Mouse (Mus musculus): ENCODE results near the gene Lpar3. TPM values are rescaled to one million over a fixed set of nuclear protein-coding genes. Genes with fewer than 3 reads are reported as not detected.

Lpar3 gene
- polyA plus RNA-seq, 1 experiment from 2014 or later: 2.1 TPM

- peaks cover 11% of the 10 kb centered on the region; the same call in 1 of the 2 replicates for H3K4me1 ChIP-seq
- 44% methylated on average over 16 of the region's 17 CpGs for WGBS
- H3K9me3 ChIP-seq: no peaks in the 10 kb centered on the region
- H3K9ac ChIP-seq: no peak overlapping the region
- H3K27me3 ChIP-seq (replicated peaks): 0 out of 2 replicates have a peak, but pooled peaks cover 6% of the 10 kb centered on the region
- ATAC-seq (ENCODE audit: low FRiP score, low read depth): 0 out of 2 replicates have a peak, but pooled peaks have one; percentile 27
- H3K27ac ChIP-seq: no peak overlapping the region
- H3K36me3 ChIP-seq: no peaks in the 10 kb centered on the region
- no peak overlapping the region for H3K4me3 ChIP-seq
- H3K4me2 ChIP-seq (replicated peaks): peak overlapping the region; percentile 58
These were observed 106.2 kb downstream of the Lpar3 start for GRCm38 (mm10) chr3:146326743-146327536.

DNA sequence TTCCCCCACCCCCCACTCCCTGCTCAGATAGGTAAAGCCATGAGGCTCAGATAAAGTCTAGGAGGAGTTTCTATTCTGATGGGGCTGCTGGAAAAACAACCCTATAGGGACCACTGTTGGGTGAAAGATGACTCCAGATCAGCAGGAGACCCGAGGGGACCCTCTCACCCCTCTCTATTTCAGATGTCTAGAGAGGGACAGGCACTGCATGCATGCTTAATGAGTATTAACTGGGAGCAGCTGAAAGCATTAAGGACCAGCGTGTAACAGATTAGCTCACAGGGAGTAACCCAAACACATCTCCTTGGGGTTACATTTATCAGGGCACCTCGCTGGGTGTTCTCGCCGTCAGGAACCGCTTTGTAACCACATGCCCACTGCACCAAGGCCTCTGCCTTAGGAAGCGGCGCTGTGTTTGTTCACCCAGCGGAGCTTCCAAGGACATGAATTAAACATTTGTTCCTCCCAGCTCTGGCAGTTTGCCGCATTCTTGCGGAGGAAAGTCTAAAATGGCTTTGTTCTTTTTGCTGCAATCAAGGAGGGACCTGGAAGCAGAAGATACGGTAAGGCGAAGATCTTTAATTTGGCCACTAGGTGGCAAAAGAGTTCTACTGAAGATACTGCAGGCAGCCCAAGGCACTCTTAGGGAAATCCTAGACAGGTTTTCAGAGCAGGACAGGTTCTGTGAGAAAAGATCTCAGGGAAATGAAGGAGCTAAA is 106.9 kb downstream of the Lpar3 start:
- Histone ChIP-seq H3K9ac (0 out of 2 replicates have a peak overlapping the region, but pooled peaks have one; percentile 6), H3K4me1 (peaks cover 11% of the 10 kb centered on the region; the same call in 1 of the 2 replicates), H3K4me3 (0 out of 2 replicates have a peak overlapping the region, but pooled peaks have one; percentile 18), H3K36me3 (no peaks in the 10 kb centered on the region), H3K4me2 (replicated peaks) (peak overlapping the region; percentile 58), H3K9me3 (no peaks in the 10 kb centered on the region), H3K27ac (peak overlapping the region; percentile 57; the same call in 1 of the 2 replicates), H3K27me3 (replicated peaks) (0 out of 2 replicates have a peak, but pooled peaks cover 6% of the 10 kb centered on the region)
- WGBS: under 1% methylated on average over 13 of the region's 13 CpGs
- ATAC-seq (ENCODE audit: low FRiP score, low read depth): peak; percentile 89

DNA sequence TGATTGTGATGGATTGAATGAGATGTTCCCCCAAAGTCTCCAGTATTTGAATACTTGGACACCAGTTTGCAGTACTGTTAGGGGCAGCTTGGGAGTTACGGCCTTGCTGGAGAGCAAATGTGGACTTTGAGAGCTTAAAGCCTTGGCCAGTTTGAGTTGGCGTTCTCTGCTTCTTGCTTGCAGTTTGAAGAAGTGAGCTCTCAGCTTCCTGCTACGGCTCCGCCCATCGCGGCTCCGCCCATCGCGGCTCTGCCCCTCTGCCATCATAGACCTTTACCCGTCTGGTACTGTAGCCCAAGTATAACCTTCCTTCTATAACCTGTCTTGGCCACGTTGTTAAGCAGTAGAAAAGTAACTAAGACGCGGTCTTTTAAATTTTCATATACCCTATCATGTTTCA is 108.0 kb downstream of the Lpar3 start:
- no peak for ATAC-seq (ENCODE audit: low FRiP score, low read depth)
- 0 out of 2 replicates have a peak, but pooled peaks cover 6% of the 10 kb centered on the region for H3K27me3 ChIP-seq (replicated peaks)
- 17% methylated on average over 13 of the region's 13 CpGs for WGBS
- H3K4me1 ChIP-seq: peaks cover 11% of the 10 kb centered on the region; the same call in 1 of the 2 replicates
- H3K4me3 ChIP-seq: no peak overlapping the region
- H3K4me2 ChIP-seq (replicated peaks): peak overlapping the region; percentile 58
- no peaks in the 10 kb centered on the region for H3K9me3 ChIP-seq
- H3K27ac ChIP-seq: no peak overlapping the region
- no peak overlapping the region for H3K9ac ChIP-seq
- no peaks in the 10 kb centered on the region for H3K36me3 ChIP-seq

- Histone ChIP-seq H3K27me3 (replicated peaks) (no peaks in the 10 kb centered on the region), H3K4me3 (no peak overlapping the region), H3K4me1 (peaks cover 16% of the 10 kb centered on the region; the same call in 1 of the 2 replicates), H3K27ac (no peak overlapping the region), H3K9ac (no peak overlapping the region), H3K9me3 (no peaks in the 10 kb centered on the region), H3K36me3 (no peaks in the 10 kb centered on the region), H3K4me2 (replicated peaks) (no peak overlapping the region)
- 80% methylated on average over 11 of the region's 11 CpGs for WGBS
- no peak for ATAC-seq (ENCODE audit: low FRiP score, low read depth)
These were observed 111.1 kb downstream of the Lpar3 start for GRCm38 (mm10) chr3:146331819-146332218.

GRCm38 (mm10) chr3:146333270-146333669 is 112.5 kb downstream of the Lpar3 start:
- Histone ChIP-seq H3K4me3 (no peak overlapping the region), H3K9ac (no peak overlapping the region), H3K9me3 (no peaks in the 10 kb centered on the region), H3K4me2 (replicated peaks) (no peak overlapping the region), H3K27me3 (replicated peaks) (no peaks in the 10 kb centered on the region), H3K36me3 (no peaks in the 10 kb centered on the region), H3K4me1 (peaks cover 21% of the 10 kb centered on the region), H3K27ac (no peak overlapping the region)
- ATAC-seq (ENCODE audit: low FRiP score, low read depth): no peak
- 86% methylated on average over 3 of the region's 3 CpGs for WGBS

GRCm38 (mm10) chr3:146334070-146334469 is 113.3 kb downstream of the Lpar3 start:
- no peaks in the 10 kb centered on the region for H3K36me3 ChIP-seq
- WGBS: 20% methylated on average over 7 of the region's 7 CpGs
- no peak overlapping the region for H3K9ac ChIP-seq
- 0 out of 2 replicates have a peak, but pooled peaks have one; percentile 26 for ATAC-seq (ENCODE audit: low FRiP score, low read depth)
- no peaks in the 10 kb centered on the region for H3K9me3 ChIP-seq
- no peaks in the 10 kb centered on the region for H3K27me3 ChIP-seq (replicated peaks)
- no peak overlapping the region for H3K27ac ChIP-seq
- H3K4me1 ChIP-seq: peaks cover 19% of the 10 kb centered on the region
- H3K4me2 ChIP-seq (replicated peaks): no peak overlapping the region
- no peak overlapping the region for H3K4me3 ChIP-seq

Other genes starting within 250 kb of the Lpar3 start
- gene Syde2, start 233.1 kb upstream of the Lpar3 start, polyA plus RNA-seq (2016; fragmentation: Nextera tagmentation; extraction: Ambion mirVana): 0.76 and 0.84 TPM in 2 replicates
- 0.24 TPM in 1 of 2 replicates, not detected in the other for gene Wdr63, start 112.8 kb upstream of the Lpar3 start, polyA plus RNA-seq (2016; fragmentation: Nextera tagmentation; extraction: Ambion mirVana)
- gene Mcoln3, start 103.5 kb upstream of the Lpar3 start, polyA plus RNA-seq (2016; fragmentation: Nextera tagmentation; extraction: Ambion mirVana): 1.9 and 2.2 TPM in 2 replicates
- 0.26 and 0.32 TPM in 2 replicates for gene Mcoln2, start 71.1 kb upstream of the Lpar3 start, polyA plus RNA-seq (2016; fragmentation: Nextera tagmentation; extraction: Ambion mirVana)
- gene Ssx2ip, start 183.7 kb downstream of the Lpar3 start, polyA plus RNA-seq (2016; fragmentation: Nextera tagmentation; extraction: Ambion mirVana): 19.0 and 21.6 TPM in 2 replicates
- 5.2 and 5.6 TPM in 2 replicates for gene Ctbs, start 228.8 kb downstream of the Lpar3 start, polyA plus RNA-seq (2016; fragmentation: Nextera tagmentation; extraction: Ambion mirVana)